21 mouse cellular contexts compared by ENCODE assay signal in the genomic region with DNA sequence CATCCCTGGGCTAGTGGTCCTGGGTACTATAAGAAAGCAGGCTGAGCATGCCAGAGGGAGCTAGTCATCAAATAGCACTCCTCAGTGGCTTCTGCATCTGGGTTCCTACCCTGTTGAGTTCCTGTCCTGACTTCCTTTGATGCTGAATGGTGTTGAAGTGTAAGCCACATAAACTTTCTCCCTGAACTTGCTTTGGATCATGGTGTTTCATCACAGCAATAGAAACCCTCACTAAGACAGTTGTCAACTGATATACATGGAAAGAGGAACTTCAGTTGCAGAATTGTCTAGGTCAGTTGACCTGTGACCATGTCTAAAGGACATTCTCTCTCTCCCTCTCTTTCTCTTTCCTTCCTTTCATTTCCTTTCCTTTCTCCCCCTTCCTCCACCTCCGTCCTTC. TPM values are rescaled to one million over a fixed set of nuclear protein-coding genes. Genes with fewer than 3 reads are reported as not detected.
"Had no signal": no experiment of that assay in that cellular context is flagged by ENCODE, and none has a peak within 500 bp of the region (broad histone marks: within the 10 kb centered on the region; RNA-seq: fewer than 3 reads in every experiment).

No protein-coding gene starts in this region.

- DNase-seq: left cerebral cortex, postnatal 4 days; liver; liver, embryonic 13.5 days; liver, postnatal 0 days; lung, adult 18-20 months; lung, adult 2 months; lung, embryonic 14.5 days; lung, postnatal 10 days; lung, postnatal 14 days; lung, postnatal 36 days; lung, postnatal 4 days; midbrain, embryonic 14.5 days had no signal

- ATAC-seq: liver, embryonic 12.5 days; liver, postnatal 0 days; lung, postnatal 0 days; midbrain, embryonic 13.5 days; midbrain, embryonic 15.5 days; midbrain, embryonic 16.5 days had no signal

RNA-seq across cellular contexts. Expression of a gene that starts 3.8 kb away (rescaled TPM):
- total RNA-seq: liver, adult 2 months; megakaryocyte, adult 5-6 weeks; megakaryocyte-erythroid progenitor cell, adult 5-6 weeks; monocyte, adult 5-6 weeks had no signal
